Mouse (Mus musculus) lung, postnatal 25 days (tissue): ENCODE measurements around the gene Mdm2.
A peak's percentile ranks its signal among the peaks of the same experiment; 100 is the strongest.

ENCODE experiments used
- DNase-seq: peaks from one replicate; pipeline ENCODE4 v3.0.0; 2022; ENCODE audit warnings: low spot score

The Mdm2 gene

DNA sequence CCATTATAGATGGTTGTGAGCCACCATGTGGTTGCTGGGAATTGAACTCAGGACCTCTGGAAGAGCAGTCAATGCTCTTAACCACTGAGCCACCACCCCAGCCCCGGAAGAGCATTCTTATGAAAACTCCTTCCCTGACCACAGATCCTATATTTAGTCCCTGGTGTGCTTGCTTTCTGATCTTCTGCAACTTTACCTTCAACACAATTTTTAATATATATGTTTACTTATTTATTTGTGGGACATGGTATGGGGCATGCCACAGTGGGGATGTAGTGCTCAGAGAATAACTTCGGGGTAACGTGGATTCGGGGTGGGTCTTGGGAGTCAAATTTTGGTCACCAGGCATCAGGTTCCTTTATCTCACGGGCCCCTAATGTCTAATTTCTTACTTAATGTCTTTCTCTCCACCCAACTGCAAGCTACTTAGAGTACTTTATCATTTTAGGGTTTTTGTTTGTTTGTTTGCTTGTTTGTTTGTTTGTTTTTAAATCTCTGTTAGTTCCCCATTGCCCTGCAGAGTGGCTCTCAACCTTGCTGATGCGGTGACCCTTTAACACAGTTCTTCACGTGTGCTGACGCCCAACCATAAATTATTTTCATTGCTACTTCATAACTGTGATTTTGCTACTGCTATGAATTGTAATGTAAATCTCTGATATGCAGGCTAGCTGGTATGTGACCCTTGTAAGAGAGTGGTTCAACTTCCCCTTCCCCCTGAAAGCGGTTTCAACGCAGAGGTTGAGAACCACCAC is 41.8 kb downstream of the Mdm2 start:
- DNase-seq, result no peak

DNA sequence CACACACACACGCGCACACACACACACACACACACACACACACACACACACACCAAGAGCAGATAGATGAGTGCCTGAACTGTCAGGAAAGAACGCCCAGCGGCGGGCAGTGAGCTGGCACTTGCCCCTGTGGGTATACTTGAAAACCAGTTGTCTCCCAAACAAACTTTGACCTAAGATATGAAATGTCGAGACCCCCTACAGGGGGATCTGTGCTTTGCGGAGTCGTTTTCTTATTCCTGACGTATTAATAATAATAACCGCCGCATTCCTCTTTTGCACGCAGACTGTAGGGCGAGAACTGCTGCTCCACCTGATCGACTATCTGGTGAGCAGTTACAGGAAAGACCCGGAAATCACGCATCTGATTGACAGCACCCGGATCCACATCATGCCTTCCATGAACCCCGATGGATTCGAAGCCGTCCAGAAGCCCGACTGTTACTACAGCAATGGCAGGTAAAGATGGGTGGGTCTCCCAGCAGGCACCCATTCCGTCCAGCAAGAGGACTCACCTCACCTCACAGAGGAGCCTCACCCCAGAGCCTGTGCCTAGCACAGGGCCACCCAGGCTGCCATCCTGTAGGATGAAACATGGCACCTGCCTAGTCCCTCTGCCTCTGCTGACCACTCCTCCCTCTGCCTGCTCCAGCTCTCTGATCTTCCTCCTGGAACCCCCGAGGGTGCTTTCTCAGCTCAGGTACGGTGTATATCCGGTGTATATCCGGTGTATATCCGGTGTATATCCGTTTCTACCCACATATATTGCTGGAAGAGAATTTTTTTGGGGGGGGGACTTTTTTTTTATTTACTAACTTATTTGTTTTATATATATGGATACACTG is 42.7 kb downstream of the Mdm2 start:
- DNase-seq, result no peak

GRCm38 (mm10) chr10:117666947-117667630 is 43.5 kb downstream of the Mdm2 start:
- DNase-seq, result no peak

DNA sequence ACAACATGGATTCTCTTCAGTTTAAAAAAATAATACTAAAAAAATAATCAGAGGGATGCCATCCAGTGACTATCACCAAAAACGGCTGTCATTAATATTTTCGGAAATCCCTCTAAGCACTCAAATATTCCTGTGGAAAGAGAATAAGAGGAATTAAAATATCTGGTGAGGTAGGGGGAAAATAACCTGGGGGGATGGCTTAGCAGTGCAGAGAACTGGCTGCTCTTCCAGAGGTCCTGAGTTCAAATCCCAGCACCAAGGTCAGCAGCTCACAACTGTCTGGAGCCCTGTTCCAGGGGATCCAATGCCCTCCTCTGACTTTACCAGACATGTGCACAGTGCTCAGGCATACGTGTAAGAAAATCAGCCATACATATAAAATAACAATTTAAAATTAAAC is 44.2 kb downstream of the Mdm2 start:
- no peak for DNase-seq

DNA sequence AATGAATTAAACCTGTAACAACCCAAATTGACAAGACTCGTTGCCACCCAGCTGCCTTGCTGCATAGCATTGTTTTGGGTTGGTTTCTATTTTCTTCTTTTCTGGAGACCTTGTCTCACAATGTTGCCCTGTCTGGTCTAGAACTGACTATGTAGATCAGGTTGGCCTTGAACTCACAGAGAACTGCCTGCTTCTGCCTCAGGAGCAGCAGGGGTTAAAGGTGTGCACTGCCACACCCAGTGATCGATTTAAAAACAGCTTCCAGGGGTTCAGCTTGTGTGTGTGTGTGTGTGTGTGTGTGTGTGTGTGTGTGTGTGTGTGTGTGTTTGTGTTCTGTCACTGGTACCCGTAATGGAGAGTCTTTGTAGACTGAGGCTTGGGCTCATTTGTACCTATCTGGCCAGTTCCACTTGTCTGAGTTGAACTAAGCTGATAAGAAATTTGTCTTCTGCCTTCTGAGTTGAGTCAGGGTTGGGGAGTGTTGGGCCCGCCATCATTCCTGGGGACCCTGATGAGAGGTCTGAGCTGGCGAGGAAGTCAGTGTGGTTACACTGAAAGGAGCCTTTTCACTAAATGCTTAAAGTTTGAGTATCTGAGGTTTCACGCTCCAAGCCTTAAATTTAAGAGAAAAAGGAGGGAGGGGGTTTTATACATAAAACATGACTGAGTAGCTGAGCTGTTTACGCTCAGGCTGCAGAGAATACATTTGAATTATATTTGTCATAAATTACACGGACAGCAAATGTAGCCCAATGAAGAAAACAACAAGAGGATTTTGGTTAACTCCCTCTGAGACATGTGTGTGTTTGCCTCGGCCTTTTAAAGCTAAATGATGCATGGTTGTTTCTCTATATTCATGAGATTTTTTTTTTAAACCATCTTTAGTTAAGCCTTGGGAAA is 44.9 kb downstream of the Mdm2 start:
- DNase-seq, result no peak

DNA sequence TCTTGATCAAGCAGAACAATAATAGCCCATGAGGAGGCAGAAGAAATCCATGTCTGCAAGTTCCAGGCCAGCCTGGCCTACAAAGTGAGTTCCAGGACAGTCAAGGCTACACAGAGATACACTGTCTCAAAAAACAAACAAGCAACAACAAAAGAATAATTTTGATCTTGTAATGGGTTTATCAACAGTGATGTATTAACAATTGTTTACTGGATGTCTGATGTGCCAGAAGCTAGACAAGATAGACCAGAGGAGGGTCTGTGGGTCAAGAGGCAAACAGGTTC is 45.7 kb downstream of the Mdm2 start:
- DNase-seq, result no peak

GRCm38 (mm10) chr10:117664208-117664925 is 46.2 kb downstream of the Mdm2 start:
- no peak for DNase-seq

GRCm38 (mm10) chr10:117663865-117664200 is 46.7 kb downstream of the Mdm2 start:
- DNase-seq, result peak; percentile 53

DNA sequence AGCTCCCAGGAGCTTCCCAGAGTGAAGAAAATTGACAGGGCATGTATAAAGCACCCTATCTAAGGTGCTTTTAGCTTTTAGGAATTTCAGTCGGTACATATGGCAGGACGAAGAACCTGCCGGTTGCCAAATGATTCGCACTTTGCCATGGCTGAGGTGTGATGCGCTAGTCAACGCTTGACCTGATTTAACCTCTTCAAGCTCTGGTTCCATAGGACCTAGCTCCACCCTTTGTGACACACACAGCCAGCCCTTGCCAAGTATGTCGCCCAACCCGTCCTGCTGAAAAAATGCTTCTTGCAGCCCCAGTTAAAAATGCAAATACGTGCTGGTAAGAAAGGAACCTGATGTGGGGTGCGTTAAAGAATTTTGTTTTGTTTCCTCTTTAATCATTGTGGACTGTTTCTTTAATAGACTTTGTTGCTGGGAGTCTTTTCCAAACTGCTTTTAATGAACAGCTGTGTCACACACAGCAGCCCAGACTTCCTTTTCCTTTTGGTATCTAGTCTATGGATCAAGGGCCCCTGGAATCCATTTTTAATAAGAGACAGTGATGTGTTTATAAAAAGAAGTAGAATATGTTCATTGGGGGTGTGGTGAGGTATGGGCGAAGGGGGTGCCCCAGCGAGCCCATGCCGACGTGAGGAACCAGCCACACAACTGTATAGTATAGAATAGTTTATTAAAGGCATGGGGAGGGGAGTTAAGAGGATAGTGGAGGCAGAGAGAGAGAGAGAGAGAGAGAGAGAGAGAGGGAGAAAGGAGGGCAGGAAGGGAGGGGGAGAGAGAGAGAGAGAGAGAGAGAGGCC is 47.3 kb downstream of the Mdm2 start:
- peak; percentile 57 for DNase-seq

GRCm38 (mm10) chr10:117662316-117663055 is 48.1 kb downstream of the Mdm2 start:
- DNase-seq, result peak; percentile 39

DNA sequence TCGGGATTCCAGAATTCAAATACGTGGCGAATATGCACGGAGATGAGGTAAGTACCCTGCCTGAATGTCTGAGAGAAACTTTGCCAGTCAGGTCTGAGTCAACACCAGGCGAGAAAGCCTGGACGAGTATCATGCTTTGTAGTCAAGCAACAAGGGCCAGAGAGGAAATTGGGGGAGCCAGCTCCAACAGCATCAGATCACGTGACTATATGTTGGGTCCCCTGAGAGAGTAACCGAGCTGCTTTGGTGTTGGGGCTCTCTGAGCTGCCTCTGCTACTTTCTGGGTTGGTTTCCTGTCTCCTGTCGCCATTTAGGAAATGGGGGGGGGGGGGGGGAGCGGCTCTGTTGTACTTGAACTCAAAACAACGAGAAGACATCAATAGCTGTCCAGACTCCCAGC is 50.7 kb downstream of the Mdm2 start:
- peak; percentile 36 for DNase-seq

DNA sequence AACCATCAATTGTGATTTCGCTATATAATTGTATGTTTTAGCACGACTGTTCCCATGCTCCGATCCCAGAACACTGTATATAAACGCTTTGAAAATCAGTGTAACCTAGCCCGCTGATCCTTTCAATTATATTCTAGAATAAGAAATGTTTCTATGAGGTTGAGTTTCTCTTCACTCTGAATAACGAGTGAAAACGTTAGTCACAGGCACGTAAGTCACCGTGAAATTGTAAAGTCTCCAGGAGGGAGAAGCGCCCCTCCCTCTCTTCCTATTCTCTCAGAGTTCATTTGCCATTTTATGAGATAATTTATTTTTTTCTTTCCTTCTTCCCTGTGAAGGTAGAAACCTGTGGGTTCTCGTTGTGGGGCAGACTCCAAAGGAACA is 51.1 kb downstream of the Mdm2 start:
- no peak for DNase-seq

DNA sequence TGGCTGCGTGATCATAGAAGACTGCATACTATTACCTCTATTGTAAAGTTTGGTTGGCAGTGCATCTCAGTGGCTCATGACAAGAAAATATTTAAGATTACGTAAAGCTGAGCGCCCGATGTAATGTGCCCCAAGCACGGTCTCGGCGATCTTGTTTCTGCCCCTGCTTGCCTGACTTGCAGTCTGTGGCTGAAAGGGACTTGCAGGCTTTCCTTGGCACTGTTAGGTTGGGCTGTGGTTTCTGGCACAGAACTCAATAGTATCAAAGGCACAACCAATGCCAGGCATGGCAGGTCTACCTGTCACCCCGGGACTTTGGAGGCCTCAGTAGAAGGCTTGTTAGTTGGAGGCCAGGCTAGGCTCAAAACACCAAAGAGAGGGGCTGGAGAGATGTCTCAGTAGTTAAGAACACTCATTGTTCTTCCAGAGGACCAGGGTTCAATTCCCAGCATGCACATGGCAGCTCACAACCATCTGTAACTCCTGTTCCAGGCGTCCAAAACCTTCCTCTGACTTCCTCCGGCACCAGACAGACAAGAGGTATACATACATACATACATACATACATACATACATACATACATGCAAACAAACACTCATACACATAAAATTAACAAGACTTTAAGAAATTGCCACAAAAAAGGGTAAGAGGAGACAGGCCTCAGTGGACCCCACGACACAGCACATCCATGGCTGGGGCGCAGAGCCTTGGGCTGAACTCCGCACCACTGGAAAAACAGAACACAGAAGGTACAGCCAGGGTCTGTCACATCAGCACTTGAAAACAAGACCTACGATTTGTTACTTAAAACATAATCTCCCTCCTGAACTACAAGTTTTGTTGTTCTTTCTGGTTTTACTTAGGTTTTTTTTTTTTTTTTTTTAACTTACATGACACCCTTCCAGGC is 51.8 kb downstream of the Mdm2 start:
- DNase-seq, result no peak

GRCm38 (mm10) chr10:117657659-117658306 is 52.8 kb downstream of the Mdm2 start:
- no peak for DNase-seq

- DNase-seq, result no peak
Observed at GRCm38 (mm10) chr10:117656985-117657658, 53.4 kb downstream of the Mdm2 start.

GRCm38 (mm10) chr10:117656662-117656962 is 53.9 kb downstream of the Mdm2 start:
- DNase-seq, result no peak

GRCm38 (mm10) chr10:117655908-117656661 is 54.5 kb downstream of the Mdm2 start:
- no peak for DNase-seq
